Mouse (Mus musculus): Measurements from ENCODE around the gene 1700025C18Rik.

GRCm38 (mm10) chr2:165080657-165081056 is 9.9 kb downstream of the 1700025C18Rik start:
- TF ChIP-seq CTCF (IDR thresholded peaks at IDR 0.05; ENCODE audit: insufficient read depth, low read depth, low read length) = no peak
- no peak for TF ChIP-seq POLR2A (IDR thresholded peaks at IDR 0.05; ENCODE audit: insufficient read depth, low read depth, low read length)

Data from olfactory bulb, adult 2 months (tissue).